Mouse (Mus musculus): ENCODE measurements around the gene Gadd45gip1. TPM values are rescaled to one million over a fixed set of nuclear protein-coding genes. Genes with fewer than 3 reads are reported as not detected.

The Gadd45gip1 gene
- polyA plus RNA-seq, 1 experiment: 13.4 TPM

DNA sequence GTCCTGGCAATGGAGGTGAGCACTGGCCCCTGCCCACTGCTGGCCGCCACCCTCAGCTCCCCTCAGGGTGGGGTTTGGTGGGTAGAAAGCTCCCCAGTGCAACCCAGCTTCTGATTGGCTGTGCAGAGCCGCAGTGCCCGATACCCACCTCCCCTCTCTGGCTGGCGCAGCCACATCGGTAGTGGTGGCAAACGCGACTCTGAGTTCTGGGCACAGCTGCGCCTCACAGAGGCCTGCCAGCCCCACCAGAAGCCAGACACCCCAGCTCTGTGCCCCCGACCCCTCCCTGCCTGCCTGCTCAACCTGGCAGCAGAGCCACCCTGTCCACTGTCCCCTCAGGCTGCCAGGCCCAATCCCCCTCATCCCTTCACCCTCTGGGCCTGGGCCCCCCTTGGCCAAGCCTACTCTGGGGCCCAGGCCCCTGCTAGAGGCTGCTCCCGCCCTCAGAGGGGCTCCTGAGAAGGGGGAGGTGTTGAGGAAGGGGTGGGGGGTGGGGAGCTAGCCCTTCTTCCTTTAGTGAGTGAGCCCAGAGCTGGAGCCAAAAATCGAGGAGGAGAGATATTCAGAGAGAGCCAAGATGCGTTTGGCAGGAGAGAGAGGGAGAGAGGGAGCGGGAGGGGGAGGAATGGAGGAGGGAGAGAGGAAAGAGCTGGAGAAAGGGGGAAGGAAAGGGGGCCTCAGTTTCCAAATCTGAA lies 37.4 kb upstream of the Gadd45gip1 start:
- 68% methylated on average over 13 of the region's 13 CpGs for WGBS
- DNase-seq (ENCODE audit: low read depth, low spot score): no peak

DNA sequence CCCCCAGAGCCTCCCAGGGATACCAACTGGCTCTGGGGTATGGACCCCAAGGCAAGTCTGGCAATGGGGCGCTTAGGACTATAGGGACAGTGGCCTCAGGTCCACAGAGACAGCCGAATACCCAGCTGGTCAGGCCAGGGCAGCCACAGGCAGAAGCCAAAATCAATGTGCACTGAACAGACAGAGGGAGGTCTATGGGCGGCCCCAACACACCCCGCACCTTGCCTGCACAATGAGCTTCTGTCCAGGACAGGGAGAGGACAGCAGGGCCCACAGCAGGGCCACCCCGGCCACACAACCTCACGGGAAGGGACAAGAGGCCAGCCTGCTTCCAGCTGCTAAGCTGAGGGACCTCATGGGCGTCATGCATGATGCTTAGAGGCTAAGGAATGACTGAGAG lies 36.8 kb upstream of the Gadd45gip1 start:
- no peak for DNase-seq (ENCODE audit: low read depth, low spot score)
- 71% methylated on average over 7 of the region's 7 CpGs for WGBS

DNA sequence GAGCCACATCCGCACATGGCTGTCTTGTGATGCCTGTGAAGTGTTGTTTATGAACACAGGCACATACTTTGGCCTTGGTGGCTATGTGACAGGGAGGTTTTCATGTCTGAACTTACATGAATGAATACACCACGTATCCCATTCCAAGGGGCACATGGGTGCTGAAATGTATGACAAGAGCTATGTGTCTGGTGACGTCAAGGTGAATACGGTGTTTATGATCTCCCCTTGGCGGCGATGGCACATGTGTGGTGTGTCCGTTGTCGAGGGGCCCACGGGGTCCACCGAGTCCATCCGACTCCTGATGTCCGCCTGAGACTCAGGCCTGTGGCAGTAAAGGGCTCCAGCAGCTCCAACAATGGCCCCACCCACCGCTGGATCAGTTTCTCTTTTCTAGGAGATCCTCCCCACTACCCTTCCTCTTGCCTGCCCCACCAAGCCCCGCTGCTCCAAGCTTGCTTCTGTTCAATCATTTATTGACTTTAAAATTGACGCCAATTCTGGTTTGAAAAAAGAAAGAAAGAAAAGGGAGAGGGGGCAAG lies 34.0 kb upstream of the Gadd45gip1 start:
- DNase-seq (ENCODE audit: low read depth, low spot score): no peak
- 86% methylated on average over 15 of the region's 15 CpGs for WGBS

DNA sequence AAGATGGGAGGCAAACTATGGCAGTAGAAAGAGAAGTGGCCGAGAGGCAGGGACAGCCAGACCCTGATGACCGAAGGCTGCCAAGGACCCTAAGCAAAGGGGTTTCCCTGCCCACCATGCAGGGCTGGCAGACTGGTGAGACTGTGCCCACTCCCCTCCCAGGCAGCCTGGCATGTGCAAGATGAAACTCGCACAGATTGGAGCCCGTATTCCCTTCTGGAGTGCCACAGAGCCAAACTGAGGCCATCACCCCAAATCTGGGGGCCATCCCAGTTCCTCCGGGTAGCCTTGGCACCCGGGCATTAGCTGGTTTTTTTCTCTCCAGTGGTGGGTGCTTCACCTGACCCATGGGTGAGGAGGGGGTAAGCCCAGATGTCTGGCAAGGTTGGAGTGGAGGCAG lies 33.4 kb upstream of the Gadd45gip1 start:
- WGBS: 87% methylated on average over 6 of the region's 6 CpGs
- DNase-seq (ENCODE audit: low read depth, low spot score): no peak

DNA sequence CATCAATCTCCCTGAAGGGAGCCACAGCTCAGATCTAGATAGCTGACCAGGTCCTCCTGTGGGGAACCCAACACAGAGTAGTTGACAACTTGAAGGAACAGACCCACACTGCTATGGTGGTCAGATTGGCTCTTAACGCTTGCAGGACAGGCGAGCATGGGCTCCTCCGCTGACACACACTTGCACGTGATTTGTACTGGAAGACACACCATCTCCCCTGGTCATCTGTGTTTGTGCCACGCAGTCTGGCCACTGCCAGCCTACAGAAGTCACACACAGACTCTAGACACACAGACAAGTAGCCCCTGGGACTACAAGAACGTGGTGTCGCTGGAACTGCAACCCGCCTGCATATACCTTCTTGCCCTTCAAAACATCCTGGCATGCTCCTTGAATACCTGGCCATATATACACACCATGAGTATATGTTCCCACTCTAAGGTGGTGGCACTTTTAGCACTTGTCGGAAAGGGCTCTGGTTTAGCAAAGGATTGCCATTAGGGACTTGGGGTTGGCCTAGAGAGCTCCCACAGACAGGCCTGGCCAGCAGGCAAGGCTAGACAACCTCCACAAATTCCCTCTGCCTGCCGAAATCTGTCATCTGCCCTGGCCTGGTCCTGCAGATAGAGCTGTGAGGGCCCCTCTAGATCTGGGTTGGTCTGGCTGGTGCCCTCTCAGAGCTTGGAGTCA lies 32.7 kb upstream of the Gadd45gip1 start:
- no peak for DNase-seq (ENCODE audit: low read depth, low spot score)
- WGBS: 69% methylated on average over 10 of the region's 10 CpGs

DNA sequence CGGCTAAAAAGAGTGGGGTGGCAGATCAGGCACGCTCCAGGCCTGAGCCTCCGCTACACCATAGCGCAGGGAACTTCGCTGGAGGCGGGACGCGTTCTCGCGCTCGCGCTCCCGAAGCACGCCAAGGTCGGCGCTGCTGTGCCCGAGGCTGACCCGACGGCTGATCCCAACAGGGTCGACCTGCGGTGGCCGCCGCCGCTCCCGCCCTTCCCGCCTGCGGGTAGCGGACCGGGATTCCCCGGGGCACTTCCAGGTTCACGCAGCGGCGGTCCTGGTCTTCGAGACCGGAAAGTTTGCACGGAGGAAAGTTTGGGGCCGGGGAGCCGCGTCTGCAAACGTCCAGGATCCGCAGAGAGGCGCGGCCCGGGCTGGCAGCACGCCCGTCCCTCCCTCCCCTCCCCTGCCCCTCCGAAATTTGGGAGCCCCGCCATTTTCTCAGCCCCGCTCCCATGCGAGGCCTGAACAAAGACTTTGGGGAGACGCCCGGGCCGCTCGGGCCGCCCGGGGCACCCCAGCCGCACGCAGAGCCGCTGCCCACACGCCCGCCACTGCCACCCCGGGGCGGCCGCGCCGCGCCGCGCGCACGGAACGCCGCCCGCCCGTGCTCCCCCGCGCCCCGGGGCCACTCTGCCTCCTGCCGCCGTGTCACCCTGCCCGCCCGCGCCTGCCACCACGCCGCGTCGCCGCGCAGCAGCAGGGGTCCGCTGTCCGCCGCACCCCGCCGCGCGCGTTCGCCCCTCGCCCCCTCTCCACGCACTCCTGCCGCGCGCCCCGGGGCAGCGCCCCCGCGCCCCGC lies 32.0 kb upstream of the Gadd45gip1 start:
- no peak for DNase-seq (ENCODE audit: low read depth, low spot score)
- WGBS: 1% methylated on average over 108 of the region's 108 CpGs

DNA sequence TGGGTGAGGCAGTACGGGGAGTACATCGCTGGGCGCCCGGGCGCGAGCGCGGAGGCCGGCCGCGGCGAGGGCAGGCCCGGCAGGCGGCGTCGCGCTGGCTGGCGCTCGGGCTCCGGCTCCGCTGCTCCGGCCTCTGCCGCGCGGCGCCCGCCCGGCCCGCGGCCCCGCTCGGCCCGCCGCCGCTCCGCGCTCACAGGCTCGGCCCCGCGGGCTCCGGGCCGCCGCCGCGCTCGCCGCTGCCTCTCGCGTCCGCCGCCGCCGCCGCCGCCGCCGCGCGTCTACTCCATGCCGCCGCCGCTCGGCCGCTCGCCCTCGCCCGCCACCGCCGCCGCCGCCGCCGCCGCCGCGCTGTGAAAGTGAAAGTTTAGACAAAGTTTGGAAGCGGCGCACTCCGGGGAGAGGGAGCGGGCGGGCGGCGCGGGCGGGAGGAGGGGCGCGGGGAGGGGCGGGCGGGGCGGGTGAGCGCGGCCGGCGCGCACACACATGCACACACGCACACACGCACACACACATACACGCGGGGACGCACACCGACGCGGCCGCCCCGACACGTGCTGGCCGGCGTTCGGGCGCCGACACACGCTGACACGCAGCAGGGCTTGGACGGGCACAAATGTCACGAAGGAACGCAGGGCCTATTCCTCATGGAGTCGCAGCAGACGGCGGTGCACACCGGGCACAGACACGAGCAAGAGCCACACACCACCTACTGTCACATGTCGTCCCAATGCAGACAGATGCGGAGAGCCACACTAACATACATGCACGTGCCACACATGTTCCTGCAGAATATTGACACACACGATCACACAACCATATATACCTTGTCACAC lies 31.1 kb upstream of the Gadd45gip1 start, which contains the start of gene Nfix:
TSS of gene Nfix (minus strand) at position 346 of the 833 bp plus-strand sequence.
- 13% methylated on average over 115 of the region's 125 CpGs for WGBS

DNA sequence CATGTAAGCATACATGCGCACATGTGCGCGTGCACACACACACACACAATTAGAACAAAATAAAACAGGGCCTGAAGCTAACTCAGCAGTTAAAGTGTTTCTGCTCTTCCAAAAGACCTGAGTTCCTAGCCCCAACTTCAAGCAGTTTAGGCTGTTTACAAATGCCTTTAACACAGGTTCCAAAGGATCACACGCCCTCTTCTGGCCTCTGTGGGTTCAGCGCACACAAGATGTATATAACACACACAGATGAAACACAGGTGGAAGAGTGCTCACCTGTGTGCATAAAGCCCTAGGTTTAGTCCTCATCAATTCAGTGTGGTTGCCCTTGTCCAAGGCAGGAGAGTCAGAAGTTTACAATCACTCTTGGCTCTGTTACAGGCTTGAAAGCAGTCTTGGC lies 25.3 kb upstream of the Gadd45gip1 start:
- DNase-seq (ENCODE audit: low read depth, low spot score): no peak
- WGBS: 97% methylated on average over 5 of the region's 5 CpGs

More for the DNA sequence above, 31.1 kb upstream of the Gadd45gip1 start, which contains the start of gene Nfix:
- no peak for DNase-seq (ENCODE audit: low read depth, low spot score)

DNA sequence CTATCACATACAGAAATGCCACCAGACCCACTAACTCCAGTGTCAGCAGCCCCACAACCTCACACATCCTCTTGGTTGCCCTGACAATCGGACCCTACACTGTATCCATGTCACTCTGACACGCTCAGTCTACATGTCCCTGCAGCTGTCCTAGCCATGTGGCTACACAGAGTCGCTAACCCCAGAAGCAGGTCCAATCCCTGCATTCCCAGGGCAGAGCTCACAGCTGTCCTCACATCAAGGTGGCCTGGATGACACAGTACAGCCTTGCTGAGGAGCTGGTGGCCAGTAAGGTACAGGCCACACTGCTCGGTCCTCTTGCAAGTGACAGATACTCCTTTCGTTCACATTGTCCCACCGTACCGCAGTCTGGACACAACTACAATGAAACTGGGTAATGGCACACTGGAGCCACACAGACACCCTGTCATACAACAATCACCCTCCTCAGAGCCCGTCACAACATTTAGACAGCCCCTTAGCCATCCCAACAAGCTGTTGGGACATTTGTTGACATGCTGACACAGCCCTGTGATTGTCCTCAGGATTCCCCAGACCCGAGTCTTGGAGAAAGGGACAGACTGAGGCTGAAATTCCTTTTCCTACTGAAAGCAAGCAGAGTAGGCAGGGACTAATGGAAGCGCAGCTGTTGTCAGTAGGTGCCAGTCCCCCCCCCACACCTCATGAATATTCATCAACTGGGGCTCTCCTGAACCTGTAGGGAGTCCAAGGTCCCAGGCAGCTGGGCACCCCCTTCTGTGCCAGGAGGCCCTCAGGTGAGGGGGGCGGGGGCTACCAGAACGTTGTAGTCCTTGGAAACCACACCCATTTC lies 22.0 kb upstream of the Gadd45gip1 start:
- 79% methylated on average over 12 of the region's 12 CpGs for WGBS
- DNase-seq (ENCODE audit: low read depth, low spot score): no peak

DNA sequence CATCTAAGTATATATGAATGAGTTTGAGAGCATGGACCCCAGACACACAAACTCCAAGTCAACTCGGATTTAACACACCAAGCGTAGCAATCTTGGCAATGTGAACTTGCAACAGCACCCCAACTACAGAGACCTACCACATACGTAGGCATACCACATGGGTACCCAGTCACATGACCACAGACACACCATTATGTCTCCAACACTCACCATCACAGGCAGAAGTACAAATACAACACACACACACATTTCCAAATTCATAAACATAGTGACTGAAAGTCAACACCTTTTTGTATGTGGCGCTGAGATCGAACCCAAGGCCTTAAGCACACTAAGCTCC lies 21.4 kb upstream of the Gadd45gip1 start:
- DNase-seq (ENCODE audit: low read depth, low spot score): no peak
- WGBS: 82% methylated on average over 5 of the region's 5 CpGs

DNA sequence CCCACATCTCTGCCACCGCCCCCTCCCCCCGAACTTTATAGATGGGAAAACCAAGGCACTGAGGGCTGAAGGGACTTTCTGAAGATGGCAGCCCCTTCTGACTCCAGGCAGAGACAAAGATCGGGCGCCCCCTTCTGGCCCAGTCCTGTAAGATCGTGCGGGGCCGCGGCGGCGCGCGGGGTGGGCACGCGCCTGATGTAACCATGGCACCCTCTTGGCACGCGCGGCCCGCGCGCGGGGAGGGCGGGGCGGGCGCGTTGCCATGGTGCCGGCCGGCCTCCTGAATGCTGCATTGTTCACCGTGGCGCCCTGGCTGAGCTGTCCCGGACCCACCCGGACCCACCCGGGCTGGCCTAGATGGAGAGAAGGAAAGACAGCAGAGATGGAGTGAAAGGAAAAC lies 20.4 kb upstream of the Gadd45gip1 start:
- DNase-seq (ENCODE audit: low read depth, low spot score): no peak
- 2% methylated on average over 32 of the region's 32 CpGs for WGBS

DNA sequence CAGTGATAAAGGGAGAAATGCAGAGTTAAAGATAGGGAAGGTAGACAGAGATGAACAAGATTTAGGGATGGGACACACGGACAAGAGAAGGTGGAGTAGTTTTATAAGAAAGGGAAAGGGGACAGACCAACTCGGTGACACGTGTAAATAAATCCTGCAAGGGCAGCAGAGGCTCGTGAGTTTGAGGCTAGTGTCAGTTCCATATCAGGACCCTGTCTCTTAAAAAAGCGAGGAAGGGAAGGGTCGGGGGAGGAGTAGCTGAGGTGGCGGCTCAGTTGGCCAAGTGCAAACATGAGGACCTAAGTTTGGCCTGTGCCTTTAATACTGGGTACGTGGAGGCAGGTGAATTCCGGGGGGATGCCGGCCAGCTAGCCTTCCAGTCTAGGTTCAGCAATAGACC lies 20.0 kb upstream of the Gadd45gip1 start:
- DNase-seq (ENCODE audit: low read depth, low spot score): no peak
- 25% methylated on average over 10 of the region's 10 CpGs for WGBS

DNA sequence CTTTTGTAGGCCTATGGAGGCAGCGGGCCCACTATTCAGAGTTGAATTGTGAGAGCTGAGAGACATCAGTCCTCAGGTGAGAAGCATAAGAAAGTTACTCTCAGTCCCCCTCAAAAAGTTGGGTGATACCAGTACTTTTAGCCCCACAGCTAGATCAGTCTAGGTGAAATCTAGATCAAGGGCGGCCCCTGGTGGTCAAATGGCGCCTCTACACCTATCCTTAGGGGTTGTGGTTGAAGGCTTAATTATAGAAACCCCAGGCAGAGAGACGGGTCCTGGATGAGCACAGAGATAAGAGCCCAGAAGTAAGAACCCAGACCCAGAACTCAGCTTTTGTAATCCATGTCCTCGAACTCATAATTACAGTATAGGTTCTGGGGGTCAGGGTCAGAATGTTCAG lies 18.3 kb upstream of the Gadd45gip1 start:
- no peak for DNase-seq (ENCODE audit: low read depth, low spot score)
- 4% methylated on average over 5 of the region's 5 CpGs for WGBS

DNA sequence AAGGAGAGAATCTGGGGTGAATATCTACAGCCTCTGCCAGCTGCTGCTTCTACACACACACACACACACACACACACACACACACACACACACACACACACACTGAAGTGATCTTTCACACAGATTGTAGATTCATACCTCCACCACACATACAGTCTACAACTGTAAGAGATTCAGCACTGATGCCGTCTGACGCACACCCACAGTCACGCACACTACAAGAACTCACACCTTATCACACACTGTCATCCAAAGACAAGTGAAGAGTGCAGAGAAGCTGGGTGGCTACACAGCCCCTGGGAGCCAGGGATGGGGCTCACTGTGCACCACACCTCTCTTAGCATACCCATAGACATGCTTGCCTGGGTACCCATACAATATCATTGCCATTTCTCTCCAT lies 17.5 kb upstream of the Gadd45gip1 start:
- DNase-seq (ENCODE audit: low read depth, low spot score): no peak
- 63% methylated on average over 3 of the region's 3 CpGs for WGBS

DNA sequence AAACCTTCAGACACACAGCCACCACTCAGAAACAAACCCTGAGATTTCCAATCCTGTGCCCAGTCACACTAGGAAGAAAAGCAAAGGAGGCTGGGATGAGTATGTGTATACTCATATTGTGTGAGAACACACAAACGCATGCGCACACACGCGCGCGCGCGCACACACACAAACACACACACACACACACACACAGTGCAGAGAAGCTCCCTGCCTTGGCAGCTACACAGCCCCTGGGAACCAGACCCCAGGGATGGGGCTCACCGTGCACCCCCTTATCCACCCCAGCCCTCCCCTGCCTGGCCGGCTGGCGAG lies 17.1 kb upstream of the Gadd45gip1 start:
- 80% methylated on average over 11 of the region's 11 CpGs for WGBS
- no peak for DNase-seq (ENCODE audit: low read depth, low spot score)

DNA sequence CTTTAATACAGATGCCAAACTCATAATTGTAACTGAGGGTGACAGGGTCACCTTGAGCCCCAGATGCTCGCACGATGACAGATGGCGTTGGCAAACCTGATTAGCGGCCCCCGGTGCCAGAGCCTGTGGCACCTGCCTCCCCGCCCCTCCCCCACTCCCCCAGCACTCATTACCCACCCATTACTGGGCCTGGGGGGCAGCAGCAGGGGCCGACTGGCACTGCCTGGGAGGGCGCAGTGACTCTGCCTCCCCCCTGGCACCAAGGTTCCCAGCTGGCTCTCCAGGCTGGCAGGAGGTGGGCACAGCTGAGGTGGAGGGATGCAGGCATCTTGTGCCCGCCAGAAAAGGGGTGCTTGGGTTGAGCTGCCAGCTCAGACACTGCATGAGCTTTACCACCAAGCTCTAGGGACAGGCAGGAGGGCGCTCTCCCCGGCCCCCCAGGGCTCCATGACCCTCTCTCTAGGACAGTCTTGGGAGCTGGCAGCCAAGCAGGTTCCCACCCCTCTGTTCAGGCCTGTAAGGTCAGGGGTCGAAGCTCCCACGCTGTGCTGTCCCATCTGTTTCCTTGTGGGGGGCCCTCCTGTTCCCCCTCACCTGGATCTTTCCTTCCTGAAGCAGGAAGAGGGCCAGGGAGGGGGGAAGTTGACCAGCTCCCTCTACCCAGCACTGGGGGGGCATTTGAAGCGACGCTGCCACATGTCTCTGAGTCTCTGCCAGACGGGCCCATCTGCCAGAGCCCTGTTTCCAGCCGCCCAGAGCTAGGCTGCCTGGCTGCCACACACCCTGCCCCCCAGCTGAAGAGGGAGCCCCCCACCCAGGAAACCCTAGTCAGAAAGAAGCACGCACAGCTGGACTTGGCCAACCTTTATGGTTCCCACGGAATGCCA lies 16.5 kb upstream of the Gadd45gip1 start:
- 44% methylated on average over 19 of the region's 19 CpGs for WGBS
- DNase-seq (ENCODE audit: low read depth, low spot score): no peak

DNA sequence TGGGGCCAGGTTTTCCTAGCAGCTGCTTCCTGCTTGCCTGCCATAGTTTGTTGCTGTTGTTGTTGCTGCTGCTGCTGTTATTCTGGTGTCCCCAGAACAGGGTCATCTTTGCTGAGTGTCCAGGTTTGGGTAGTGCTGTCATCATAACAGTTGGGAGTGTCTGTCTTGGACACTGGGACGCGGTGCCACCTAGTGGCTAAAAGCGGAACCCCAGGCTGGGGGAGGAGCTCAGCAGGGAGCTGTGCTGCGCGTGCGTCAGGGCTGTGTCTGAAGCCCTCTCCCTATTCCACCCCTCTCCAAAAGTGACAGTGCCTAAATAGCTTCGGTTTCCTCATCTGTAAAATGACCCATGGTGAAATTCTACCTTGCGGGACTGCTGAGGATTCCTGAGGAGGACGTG lies 15.8 kb upstream of the Gadd45gip1 start:
- no peak for DNase-seq (ENCODE audit: low read depth, low spot score)
- WGBS: 8% methylated on average over 9 of the region's 9 CpGs

DNA sequence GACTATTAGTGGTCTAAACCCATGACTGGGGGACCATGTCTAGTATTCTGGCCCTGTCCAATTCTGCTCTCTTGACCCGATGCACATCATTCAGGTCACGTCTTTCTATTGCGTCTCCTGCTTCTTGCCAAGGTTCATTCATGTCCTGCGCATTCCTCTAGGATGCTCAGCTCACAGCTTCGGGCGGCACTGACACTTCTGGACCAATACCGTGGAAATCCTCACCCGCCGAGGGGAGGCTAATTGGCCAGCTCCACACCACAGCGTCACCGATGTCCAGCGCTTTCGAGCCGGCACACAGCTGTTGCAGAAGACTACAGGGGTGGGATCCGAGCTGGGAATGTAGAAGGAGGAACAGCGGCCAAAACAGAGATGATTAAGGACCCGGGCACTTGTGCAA lies 15.2 kb upstream of the Gadd45gip1 start:
- 77% methylated on average over 17 of the region's 17 CpGs for WGBS
- DNase-seq (ENCODE audit: low read depth, low spot score): no peak

Data from large intestine, adult 2 months (tissue).